Mouse (Mus musculus): ENCODE data around the gene Itga2.
A peak's percentile ranks its signal among the peaks of the same experiment; 100 is the strongest.

The Itga2 gene

DNA sequence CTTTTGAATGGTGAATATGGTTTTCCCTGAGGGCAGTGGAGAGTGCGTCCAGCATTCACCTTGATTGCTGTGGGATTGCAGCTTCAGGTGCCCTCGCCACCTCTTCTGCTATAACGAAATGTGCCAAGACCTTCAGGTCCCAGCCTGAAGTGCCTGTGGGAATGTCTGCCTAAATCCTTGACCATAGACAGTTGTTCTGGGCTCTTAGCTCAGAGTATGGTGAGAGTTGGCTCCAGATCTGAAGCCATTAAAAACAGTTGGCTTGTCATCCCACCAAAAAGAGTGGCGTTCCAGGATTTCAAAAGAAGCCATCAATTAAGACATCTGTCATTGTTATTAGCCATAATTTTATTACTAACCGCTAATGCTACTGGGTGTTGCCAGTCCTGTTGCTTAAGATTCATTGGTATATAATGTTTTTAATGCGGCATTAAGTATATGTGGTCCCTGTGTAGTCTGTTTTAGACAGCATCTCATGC is 106.5 kb downstream of the Itga2 start:
- no peak for DNase-seq (ENCODE audit: low read depth, low spot score)

GRCm38 (mm10) chr13:114822871-114823270 is 109.0 kb downstream of the Itga2 start:
- no peak for DNase-seq (ENCODE audit: low read depth, low spot score)

DNA sequence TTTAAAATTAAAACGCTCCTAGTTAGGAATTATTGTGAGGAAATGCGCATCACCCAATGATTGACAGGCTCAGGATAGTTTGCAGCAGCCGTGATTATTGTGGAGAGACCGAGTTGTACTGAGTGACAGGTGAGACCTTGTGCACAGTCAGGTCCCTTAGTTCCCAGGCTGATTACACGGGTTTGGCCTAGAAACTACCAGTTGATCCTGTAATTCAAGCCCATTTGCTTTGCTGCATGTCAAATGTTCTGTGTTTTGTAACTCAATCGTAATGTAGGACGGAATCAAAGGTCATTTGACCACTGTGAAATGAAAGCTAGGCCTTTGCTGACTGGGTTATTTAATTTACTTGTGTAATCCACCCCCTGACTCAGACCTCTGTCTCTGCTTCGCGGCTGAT is 113.4 kb downstream of the Itga2 start:
- DNase-seq (ENCODE audit: low read depth, low spot score), result no peak

GRCm38 (mm10) chr13:114817751-114818360 is 114.0 kb downstream of the Itga2 start, which contains the start of gene Mocs2:
Gene Mocs2 (plus strand): TSS chr13:114818236.
- DNase-seq (ENCODE audit: low read depth, low spot score), result peak; percentile 94

DNA sequence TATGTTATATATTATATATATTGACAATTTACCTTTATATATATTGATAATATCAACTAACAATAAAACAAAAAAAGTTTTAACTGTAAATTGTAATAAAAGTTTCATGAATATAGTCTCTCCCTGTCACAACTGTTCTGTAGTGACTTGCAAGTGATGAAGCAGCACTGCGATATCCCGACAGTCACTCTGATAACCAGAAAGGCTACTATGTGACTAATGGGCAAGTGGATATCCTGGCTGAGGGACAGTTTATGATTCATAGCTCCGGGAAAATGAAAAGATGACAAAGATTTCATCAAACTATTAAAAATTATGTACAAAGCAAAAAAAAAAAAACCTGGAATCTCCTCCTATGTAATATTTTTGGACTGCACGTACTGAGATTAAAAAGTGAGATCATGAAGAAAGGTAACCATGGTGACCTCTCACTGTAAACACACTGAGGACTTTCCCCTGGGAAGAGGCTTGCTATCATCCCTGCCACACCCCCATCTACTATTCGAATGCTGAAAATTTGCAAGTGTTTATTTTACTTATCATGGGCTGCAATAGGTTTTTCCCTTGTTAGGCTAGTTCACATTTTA is 122.2 kb downstream of the Itga2 start:
- DNase-seq (ENCODE audit: low read depth, low spot score), result no peak

DNA sequence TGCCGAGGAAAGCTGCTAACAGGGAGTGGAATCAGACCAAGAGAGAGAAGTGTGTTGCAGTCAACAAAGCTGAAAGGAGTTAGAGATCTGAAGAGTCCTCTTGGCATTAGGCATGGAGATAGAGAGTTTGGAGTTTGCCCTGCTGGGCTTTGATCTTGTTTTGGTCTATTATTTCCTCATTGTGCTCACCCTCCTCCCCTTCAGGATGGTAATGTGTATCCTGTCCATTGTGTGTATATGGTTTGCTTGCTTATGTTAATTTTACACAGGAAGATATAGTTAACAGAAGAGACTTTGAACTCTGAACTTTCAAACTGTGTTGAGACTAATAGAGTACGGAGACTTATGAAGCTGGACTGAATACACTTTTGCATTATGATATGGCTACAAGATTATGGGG is 128.9 kb downstream of the Itga2 start:
- no peak for DNase-seq (ENCODE audit: low read depth, low spot score)

GRCm38 (mm10) chr13:114801857-114802256 is 130.0 kb downstream of the Itga2 start:
- no peak for DNase-seq (ENCODE audit: low read depth, low spot score)

DNA sequence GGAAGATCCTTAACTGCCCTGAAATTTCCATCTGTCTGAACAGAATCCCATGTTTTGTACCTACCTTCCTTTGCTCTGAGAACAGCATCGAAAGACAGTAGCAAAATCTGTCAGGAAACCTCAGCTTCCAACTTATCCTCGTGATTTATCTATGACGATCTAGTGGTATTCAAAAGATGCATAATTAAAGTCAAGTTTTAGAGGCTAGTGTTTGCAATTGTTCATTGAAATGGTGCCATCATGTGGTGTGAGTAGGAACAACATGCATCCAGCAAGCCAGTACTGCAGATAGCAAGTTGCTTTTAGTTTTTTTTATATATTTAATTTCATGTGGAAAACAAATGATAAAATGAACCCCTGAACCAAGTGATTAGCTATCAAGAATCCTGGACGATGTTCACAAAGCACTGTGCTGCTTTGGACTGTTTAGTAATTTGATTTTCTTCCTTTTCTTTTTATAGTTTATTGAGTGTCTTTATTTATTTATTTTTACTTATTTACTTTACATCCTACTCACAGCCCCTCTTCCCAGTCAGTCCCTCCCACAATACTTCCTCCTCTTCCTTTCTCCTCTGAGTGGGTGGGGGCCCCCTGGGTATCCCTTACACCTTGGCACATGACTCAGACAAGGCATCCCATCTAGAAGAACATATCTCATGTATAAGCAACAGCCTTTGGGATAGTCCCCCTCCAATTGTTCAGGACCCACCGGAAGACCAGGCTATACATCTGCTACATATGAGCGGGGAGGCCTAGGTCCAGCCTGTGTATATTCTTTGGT is 138.5 kb downstream of the Itga2 start:
- DNase-seq (ENCODE audit: low read depth, low spot score), result peak; percentile 55

- peak; percentile 16 for DNase-seq (ENCODE audit: low read depth, low spot score)
These were observed 140.4 kb downstream of the Itga2 start for GRCm38 (mm10) chr13:114791511-114791910.
